Mouse (Mus musculus): Measurements from ENCODE around the gene Rora.

Rora gene

GRCm38 (mm10) chr9:69290018-69290880, 636.7 kb downstream of the Rora start:
- peak; percentile 51 for DNase-seq (ENCODE audit: low spot score)

DNA sequence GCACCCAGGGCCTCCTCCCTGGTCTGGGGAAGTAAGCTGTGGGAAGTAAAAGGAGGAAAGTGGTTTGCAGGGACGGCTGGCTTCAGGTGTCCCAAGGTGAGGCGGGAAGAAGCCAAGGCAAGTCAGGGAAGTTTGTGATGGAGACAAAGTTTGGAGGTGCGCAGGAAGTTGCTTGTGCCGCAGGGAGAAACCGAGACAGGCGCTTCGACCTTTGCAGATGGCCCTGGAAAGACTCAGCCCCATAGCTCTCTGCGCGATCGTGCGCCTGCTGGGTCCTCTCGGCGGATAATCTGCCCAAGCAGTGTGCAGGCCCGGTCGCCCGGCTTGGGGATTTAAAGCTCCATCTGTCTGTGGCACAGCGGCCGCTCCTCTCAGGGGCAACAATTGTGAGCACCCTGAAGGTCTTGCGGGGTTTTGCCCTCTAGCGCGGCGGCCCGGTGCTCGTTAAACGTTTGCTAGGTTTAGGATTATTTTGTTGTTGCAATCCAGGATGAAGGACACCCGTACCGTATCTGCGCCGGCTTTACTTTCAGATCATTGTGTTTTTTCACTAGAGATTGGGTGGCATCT, 637.4 kb downstream of the Rora start:
- DNase-seq (ENCODE audit: low spot score) = peak; percentile 70

GRCm38 (mm10) chr9:69291451-69291850, 637.9 kb downstream of the Rora start:
- no peak for DNase-seq (ENCODE audit: low spot score)

- DNase-seq (ENCODE audit: low spot score) = no peak
Observed at GRCm38 (mm10) chr9:69292353-69292752, 638.8 kb downstream of the Rora start.

GRCm38 (mm10) chr9:69292776-69293687, 639.4 kb downstream of the Rora start:
- DNase-seq (ENCODE audit: low spot score) = no peak

DNA sequence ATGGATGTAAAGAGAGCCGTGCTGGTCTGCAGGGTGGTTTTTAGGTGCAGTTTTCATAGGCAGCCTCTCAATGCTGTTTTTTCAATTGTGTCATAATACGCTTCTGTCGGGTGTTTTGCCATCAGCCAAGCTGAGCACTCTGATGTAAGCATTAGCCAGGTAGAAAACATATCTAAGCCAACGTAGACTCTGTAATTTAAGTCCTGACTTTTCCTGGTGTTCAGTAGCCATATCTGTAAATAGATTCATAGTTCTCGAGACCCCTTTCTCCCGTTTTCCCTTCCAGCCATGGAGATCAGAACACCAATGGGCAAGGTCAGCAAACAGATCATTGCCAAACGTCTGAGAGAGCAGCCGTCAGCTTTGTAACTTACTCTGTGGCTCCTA, 640.1 kb downstream of the Rora start:
- no peak for DNase-seq (ENCODE audit: low spot score)

DNA sequence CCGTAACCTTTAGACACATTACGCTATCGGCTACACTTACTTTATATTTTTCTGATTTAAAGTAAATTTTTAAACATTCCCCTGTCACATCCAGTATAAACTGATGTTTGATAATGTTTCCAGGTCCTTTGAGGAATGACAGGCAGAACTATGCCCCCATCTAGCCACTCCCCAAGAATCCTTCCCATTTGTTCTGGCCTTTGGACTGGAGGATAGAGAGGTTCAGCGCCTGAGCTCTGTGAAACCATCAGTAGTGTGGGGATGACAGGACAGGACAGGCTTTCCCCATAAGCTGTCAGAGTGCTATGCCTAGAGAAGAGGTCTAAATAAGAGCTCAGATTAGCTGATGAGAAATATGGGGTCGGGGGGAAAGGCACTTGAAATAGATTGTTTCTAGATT, 640.8 kb downstream of the Rora start:
- no peak for DNase-seq (ENCODE audit: low spot score)

DNA sequence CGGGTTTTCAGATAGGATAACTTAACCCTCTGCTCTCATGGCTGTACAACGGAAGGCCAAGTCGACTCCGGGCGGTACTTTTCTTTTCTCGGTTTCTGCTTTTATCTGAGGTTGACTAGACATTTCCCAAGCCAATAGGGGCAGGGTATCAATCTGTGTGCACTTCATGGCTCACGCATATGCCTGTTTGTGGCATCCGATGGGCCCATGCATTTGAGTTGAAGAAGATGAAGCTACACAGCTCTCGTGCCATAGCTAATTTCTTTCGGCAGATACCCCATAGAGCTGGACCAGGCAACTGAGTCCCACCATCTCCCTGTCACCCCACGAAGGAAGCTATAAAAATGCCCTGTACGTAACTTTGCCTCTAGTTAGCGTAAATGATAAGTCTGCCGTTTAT, 641.3 kb downstream of the Rora start:
- DNase-seq (ENCODE audit: low spot score) = no peak

DNA sequence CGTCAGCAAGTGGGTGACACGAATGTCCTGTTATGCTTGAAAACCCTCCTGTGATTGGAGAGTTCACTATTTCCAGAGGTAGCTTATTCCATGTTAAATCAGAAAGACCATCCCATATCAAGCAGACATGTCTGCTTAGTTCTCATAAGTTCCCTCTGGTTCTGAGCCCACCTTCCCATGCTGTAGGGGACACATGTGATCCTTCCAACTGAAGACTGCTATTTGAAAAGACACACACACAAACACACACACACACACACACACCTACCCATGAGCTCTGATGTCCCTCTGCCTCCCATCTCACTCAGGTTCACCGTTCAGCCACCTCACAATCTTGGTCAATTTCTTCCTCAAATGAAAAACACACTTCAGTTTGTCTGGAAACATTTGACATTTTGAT, 642.2 kb downstream of the Rora start:
- DNase-seq (ENCODE audit: low spot score) = no peak

- peak; percentile 86 for DNase-seq (ENCODE audit: low spot score)
Observed at GRCm38 (mm10) chr9:69296418-69296817, 642.8 kb downstream of the Rora start.

- no peak for DNase-seq (ENCODE audit: low spot score)
Observed at GRCm38 (mm10) chr9:69297766-69298375, 644.3 kb downstream of the Rora start.

GRCm38 (mm10) chr9:69298566-69299335, 645.2 kb downstream of the Rora start:
- no peak for DNase-seq (ENCODE audit: low spot score)

DNA sequence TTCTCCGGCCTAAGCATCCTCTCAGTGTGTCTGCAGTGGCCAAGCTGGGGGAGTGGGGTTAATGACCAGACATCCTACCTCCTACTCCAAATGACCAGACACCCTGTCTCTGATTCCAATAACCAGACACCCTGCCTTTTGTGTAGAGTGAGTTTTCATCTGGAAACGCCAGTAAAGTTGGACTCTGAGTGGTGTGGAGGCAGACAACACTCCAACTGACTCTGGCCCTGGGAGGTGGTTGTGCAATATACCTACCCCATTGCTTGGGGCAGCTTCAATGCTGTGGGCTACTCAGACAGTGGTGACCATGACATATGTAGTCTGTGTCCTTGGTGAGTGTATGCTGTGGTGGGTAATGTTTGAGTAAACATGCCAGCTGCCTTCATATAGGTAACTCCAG, 645.9 kb downstream of the Rora start:
- no peak for DNase-seq (ENCODE audit: low spot score)

DNA sequence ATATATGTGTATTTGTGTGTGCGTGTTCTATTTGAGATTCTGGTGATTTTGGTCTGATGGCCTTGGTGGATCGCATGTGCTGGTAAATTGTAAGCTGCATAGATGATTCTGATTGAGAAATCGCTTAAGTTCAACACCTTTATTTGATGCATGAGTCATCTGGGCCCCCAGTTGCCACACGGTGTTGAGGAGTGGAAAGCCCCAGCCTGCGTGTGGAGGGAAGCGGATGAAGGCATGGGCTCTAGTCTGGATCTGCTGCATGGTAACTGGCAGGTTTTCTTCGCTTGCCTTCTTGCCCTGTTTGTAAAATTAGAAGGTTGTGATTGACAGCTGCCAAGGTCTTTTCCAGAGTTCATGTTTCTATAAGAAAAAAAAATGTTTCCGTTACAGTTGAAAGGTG, 646.7 kb downstream of the Rora start:
- no peak for DNase-seq (ENCODE audit: low spot score)

GRCm38 (mm10) chr9:69301445-69301844, 647.9 kb downstream of the Rora start:
- no peak for DNase-seq (ENCODE audit: low spot score)

- DNase-seq (ENCODE audit: low spot score) = no peak
Observed at GRCm38 (mm10) chr9:69301955-69302354, 648.4 kb downstream of the Rora start.

- no peak for DNase-seq (ENCODE audit: low spot score)
Observed at GRCm38 (mm10) chr9:69302846-69303245, 649.3 kb downstream of the Rora start.

- DNase-seq (ENCODE audit: low spot score) = no peak
Observed at GRCm38 (mm10) chr9:69303346-69303944, 649.9 kb downstream of the Rora start.

DNA sequence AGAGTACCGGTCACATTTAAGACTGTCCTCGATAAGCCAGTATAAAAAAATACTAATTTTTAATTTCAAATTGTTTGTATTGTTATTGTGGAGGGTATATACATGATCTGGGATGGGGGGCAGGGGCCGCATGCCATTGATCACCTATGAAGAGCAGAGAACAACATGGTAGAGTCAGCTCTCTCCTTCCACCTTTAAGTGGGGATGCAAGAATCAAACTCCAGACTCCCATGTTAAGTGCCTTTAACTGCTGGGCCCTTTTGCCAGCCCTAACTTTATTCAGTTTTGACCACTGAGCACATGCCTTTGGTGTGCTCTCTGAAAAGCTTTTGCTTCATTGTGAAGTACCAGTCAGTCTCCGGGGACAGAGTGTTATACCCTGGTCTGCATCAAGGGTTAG, 650.4 kb downstream of the Rora start:
- DNase-seq (ENCODE audit: low spot score) = no peak

DNA sequence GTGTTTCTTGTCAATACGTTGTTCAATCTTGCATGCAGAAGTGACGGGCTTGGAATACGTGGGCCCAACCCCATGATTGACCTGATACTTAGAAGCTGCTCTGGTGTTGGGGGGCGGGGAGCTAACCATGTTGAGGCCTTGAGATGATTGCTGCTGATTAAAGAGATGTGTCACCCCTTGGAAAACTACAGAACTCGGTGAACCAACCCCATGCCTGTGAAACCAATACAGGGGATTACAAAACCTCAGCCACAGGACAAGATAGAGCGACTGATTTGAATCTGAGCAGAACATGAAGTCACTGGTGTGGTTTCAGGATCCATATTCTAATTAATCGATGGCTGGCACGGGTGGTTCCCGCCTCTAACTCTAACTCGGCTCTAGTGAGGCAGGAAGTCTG, 650.9 kb downstream of the Rora start:
- DNase-seq (ENCODE audit: low spot score) = no peak

- DNase-seq (ENCODE audit: low spot score) = no peak
Observed at GRCm38 (mm10) chr9:69304991-69305390, 651.4 kb downstream of the Rora start.

Data from retina, embryonic 14.5 days (tissue).